Mouse (Mus musculus) hindbrain, embryonic 14.5 days (tissue): ENCODE measurements at regions not wholly inside any gene's neighbourhood (a gene's known extent, or its start where the extent isn't known, plus 50 kb on each side); places are given as distances from the start of the nearest gene placed in this dataset.

Experiments
- ATAC-seq: fragments of 200-750 bp; cut with Nextera tagmentation; 2 replicates; pipeline ENCODE4 v1.8.0; 2017; ENCODE audit warnings: moderate number of reproducible peaks, mild to moderate bottlenecking, moderate TSS enrichment, moderate library complexity; ENCODE audit not compliant: low FRiP score
- DNase-seq: peaks from one replicate; pipeline ENCODE4 v3.0.0-alpha.2; 2015; ENCODE audit warnings: low spot score
- H3K27ac ChIP-seq: fragments of 300-500 bp; sonication (generic); 2 replicates; pipeline ENCODE4 v1.5.1; 2014; ENCODE audit warnings: mild to moderate bottlenecking, moderate library complexity
- H3K27me3 ChIP-seq: fragments of 300-500 bp; sonication (generic); 2 replicates; pipeline ENCODE4 v1.6.1; 2014; ENCODE audit warnings: mild to moderate bottlenecking, low read length, mixed read lengths; ENCODE audit not compliant: control insufficient read depth, insufficient read depth
- H3K36me3 ChIP-seq: fragments of 300-500 bp; sonication (generic); replicated peaks from 2 replicates; pipeline ENCODE4 v1.6.1; 2014; ENCODE audit not compliant: control insufficient read depth, insufficient read depth
- H3K4me1 ChIP-seq: fragments of 300-500 bp; sonication (generic); replicated peaks from 2 replicates; pipeline ENCODE4 v1.6.1; 2014; ENCODE audit warnings: antibody characterized with exemption, low read length, mixed read lengths; ENCODE audit not compliant: control insufficient read depth, insufficient read depth
- H3K4me2 ChIP-seq: fragments of 300-500 bp; sonication (generic); replicated peaks from 2 replicates; pipeline ENCODE4 v1.6.1; 2014; ENCODE audit warnings: mild to moderate bottlenecking, moderate library complexity
- H3K4me3 ChIP-seq: fragments of 300-500 bp; sonication (generic); replicated peaks from 2 replicates; pipeline ENCODE4 v1.5.1; 2014; ENCODE audit warnings: mild to moderate bottlenecking, low read length
- H3K9ac ChIP-seq: fragments of 300-500 bp; sonication (generic); 2 replicates; pipeline ENCODE4 v1.6.1; 2014
- H3K9me3 ChIP-seq: fragments of 300-500 bp; sonication (generic); 2 replicates; pipeline ENCODE4 v1.6.1; 2016; ENCODE audit warnings: low read length; ENCODE audit not compliant: control insufficient read depth
- WGBS: fragments of 180-500 bp; shearing (Covaris S2); extraction: QIAGEN DNeasy Blood & Tissue Kit; methylation state at CpG from one replicate; pipeline ENCODE4 v1.1.7; 2014; 5-methylcytosine and 5-hydroxymethylcytosine counted together

GRCm38 (mm10) chr2:128420406-128420805, 170.6 kb upstream of the Spdye4c start:
- 89% methylated on average over 10 of the region's 10 CpGs for WGBS
- no peak overlapping the region for H3K9ac ChIP-seq
- H3K4me2 ChIP-seq: no peak overlapping the region
- ATAC-seq: no peak
- no peaks in the 10 kb centered on the region for H3K36me3 ChIP-seq
- no peaks in the 10 kb centered on the region for H3K27me3 ChIP-seq
- no peak overlapping the region for H3K27ac ChIP-seq
- no peak for DNase-seq
- no peaks in the 10 kb centered on the region for H3K4me1 ChIP-seq
- H3K9me3 ChIP-seq: no peaks in the 10 kb centered on the region
- no peak overlapping the region for H3K4me3 ChIP-seq

- H3K27ac ChIP-seq: no peak overlapping the region
- 43% methylated on average over 6 of the region's 6 CpGs for WGBS
- no peaks in the 10 kb centered on the region for H3K27me3 ChIP-seq
- DNase-seq (no peak), ATAC-seq (no peak)
- no peaks in the 10 kb centered on the region for H3K4me1 ChIP-seq
- H3K9me3 ChIP-seq: no peaks in the 10 kb centered on the region
- no peaks in the 10 kb centered on the region for H3K36me3 ChIP-seq
- no peak overlapping the region for H3K4me2 ChIP-seq
- H3K4me3 ChIP-seq: no peak overlapping the region
- H3K9ac ChIP-seq: no peak overlapping the region
Measured at GRCm38 (mm10) chr2:128422677-128423076, 168.3 kb upstream of the Spdye4c start.

GRCm38 (mm10) chr2:128424236-128424635, 166.8 kb upstream of the Spdye4c start:
- Histone ChIP-seq H3K9me3 (no peaks in the 10 kb centered on the region), H3K36me3 (no peaks in the 10 kb centered on the region), H3K27me3 (no peaks in the 10 kb centered on the region), H3K9ac (no peak overlapping the region), H3K4me3 (no peak overlapping the region), H3K27ac (no peak overlapping the region), H3K4me2 (no peak overlapping the region), H3K4me1 (no peaks in the 10 kb centered on the region)
- ATAC-seq (no peak), DNase-seq (no peak)
- WGBS: 79% methylated on average over 7 of the region's 7 CpGs

- Histone ChIP-seq H3K4me1 (no peaks in the 10 kb centered on the region), H3K9me3 (no peaks in the 10 kb centered on the region), H3K9ac (no peak overlapping the region), H3K4me2 (no peak overlapping the region), H3K27ac (no peak overlapping the region), H3K36me3 (no peaks in the 10 kb centered on the region), H3K27me3 (no peaks in the 10 kb centered on the region), H3K4me3 (no peak overlapping the region)
- 90% methylated on average over 6 of the region's 6 CpGs for WGBS
- ATAC-seq (no peak), DNase-seq (no peak)
Measured at GRCm38 (mm10) chr2:128427181-128427880, 163.7 kb upstream of the Spdye4c start.

GRCm38 (mm10) chr2:128428154-128428553, 162.9 kb upstream of the Spdye4c start:
- Histone ChIP-seq H3K9me3 (no peaks in the 10 kb centered on the region), H3K27ac (no peak overlapping the region), H3K4me1 (no peaks in the 10 kb centered on the region), H3K36me3 (no peaks in the 10 kb centered on the region), H3K4me2 (no peak overlapping the region; the same call in 1 of the 2 replicates), H3K4me3 (0 out of 2 replicates have a peak overlapping the region, but pooled peaks have one; percentile 2), H3K9ac (no peak overlapping the region), H3K27me3 (no peaks in the 10 kb centered on the region)
- WGBS: 11% methylated on average over 7 of the region's 7 CpGs
- no peak for DNase-seq
- no peak for ATAC-seq

- Histone ChIP-seq H3K36me3 (no peaks in the 10 kb centered on the region), H3K4me3 (no peak overlapping the region; the same call in 1 of the 2 replicates), H3K9ac (no peak overlapping the region), H3K27ac (peak overlapping the region; percentile 54), H3K9me3 (no peaks in the 10 kb centered on the region), H3K4me2 (no peak overlapping the region), H3K4me1 (no peaks in the 10 kb centered on the region), H3K27me3 (no peaks in the 10 kb centered on the region)
- 61% methylated on average over 18 of the region's 18 CpGs for WGBS
- no peak for DNase-seq
- ATAC-seq: no peak
Measured at GRCm38 (mm10) chr2:128428651-128429633, 162.1 kb upstream of the Spdye4c start.

GRCm38 (mm10) chr2:128429786-128430185, 161.2 kb upstream of the Spdye4c start:
- Histone ChIP-seq H3K4me3 (no peak overlapping the region), H3K27ac (no peak overlapping the region), H3K27me3 (no peaks in the 10 kb centered on the region), H3K36me3 (no peaks in the 10 kb centered on the region), H3K4me2 (no peak overlapping the region), H3K4me1 (0 out of 2 replicates have a peak, but pooled peaks cover 6% of the 10 kb centered on the region), H3K9ac (no peak overlapping the region), H3K9me3 (no peaks in the 10 kb centered on the region)
- no peak for DNase-seq
- WGBS: 74% methylated on average over 7 of the region's 7 CpGs
- ATAC-seq: no peak

GRCm38 (mm10) chr2:128430776-128431291, 160.2 kb upstream of the Spdye4c start:
- no peak overlapping the region for H3K4me3 ChIP-seq
- H3K4me1 ChIP-seq: 0 out of 2 replicates have a peak, but pooled peaks cover 6% of the 10 kb centered on the region
- no peaks in the 10 kb centered on the region for H3K27me3 ChIP-seq
- WGBS: 34% methylated on average over 9 of the region's 9 CpGs
- no peak for DNase-seq
- no peak for ATAC-seq
- no peaks in the 10 kb centered on the region for H3K36me3 ChIP-seq
- H3K9me3 ChIP-seq: no peaks in the 10 kb centered on the region
- no peak overlapping the region for H3K9ac ChIP-seq
- H3K27ac ChIP-seq: 0 out of 2 replicates have a peak overlapping the region, but pooled peaks have one; percentile 43
- H3K4me2 ChIP-seq: no peak overlapping the region

- no peaks in the 10 kb centered on the region for H3K27me3 ChIP-seq
- no peak overlapping the region for H3K9ac ChIP-seq
- no peak overlapping the region for H3K4me3 ChIP-seq
- 0 out of 2 replicates have a peak, but pooled peaks cover 6% of the 10 kb centered on the region for H3K4me1 ChIP-seq
- 96% methylated on average over 4 of the region's 4 CpGs for WGBS
- ATAC-seq (no peak), DNase-seq (no peak)
- no peaks in the 10 kb centered on the region for H3K9me3 ChIP-seq
- H3K36me3 ChIP-seq: no peaks in the 10 kb centered on the region
- H3K4me2 ChIP-seq: no peak overlapping the region
- no peak overlapping the region for H3K27ac ChIP-seq
Measured at GRCm38 (mm10) chr2:128431751-128432150, 159.3 kb upstream of the Spdye4c start.
